Mouse (Mus musculus): ENCODE data around the gene Cyp17a1. TPM values are rescaled to one million over a fixed set of nuclear protein-coding genes. Genes with fewer than 3 reads are reported as not detected.

Cyp17a1 gene
- polyA plus RNA-seq, 1 experiment from 2014 or later, result 0.27 TPM

DNA sequence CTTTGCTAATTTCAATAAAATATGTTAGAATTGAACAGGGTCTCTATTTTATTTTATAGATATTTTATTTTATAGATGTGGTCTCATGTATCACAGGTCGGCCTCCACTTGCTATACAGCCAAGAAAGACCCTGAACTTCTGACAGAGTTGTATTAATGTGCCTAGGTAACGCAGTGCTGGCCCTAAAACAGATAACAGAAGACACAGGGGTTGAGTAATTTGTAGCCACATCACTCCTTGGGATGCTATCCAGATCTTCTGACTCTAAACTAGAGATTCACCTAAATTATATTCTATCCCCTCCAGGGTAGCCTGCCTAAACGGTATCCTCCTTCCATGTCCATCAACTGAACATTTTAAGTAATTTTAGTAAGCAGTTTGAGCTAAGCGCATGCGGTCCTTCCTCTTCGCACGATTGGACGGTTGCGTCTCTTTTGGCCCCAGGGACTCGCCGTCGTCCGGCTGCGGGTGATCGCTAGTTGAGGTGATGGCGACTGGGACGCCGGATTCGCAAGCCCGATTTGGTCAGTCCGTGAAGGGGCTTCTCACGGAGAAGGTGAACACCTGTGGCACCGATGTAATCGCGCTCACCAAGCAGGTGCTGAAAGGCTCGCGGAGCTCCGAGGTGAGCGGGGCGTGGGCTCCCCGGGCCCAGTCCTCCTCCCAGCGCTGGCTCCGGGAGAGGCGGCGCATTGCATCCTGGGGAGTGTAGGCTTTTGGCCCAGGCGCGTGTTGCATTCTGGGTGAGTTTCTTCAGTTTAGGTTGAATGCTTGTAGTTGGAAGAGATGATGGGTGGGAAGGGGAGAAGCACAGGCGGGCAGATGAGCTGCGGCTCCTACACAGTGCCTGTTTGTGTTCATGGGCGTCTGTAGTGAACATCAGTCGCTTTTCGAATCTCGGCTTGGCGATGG, 16.7 kb upstream of the Cyp17a1 start, which contains the start of gene Borcs7:
TSS of gene Borcs7 (plus strand) at position 447 of the 913 bp plus-strand sequence.
- Histone ChIP-seq H3K9ac (ENCODE audit: low read depth, low read length) (peak within 1 kb of the TSS; percentile 77), H3K27me3 (replicated peaks; ENCODE audit: control insufficient read depth, insufficient read depth, low read length) (no peaks in the 10 kb centered on the region), H3K36me3 (ENCODE audit: control insufficient read depth, insufficient read depth, low read length) (no peaks in the 10 kb centered on the region), H3K4me1 (replicated peaks; ENCODE audit: control insufficient read depth, insufficient read depth, low read length) (peaks cover 7% of the 10 kb centered on the region; the same call in 1 of the 2 replicates), H3K4me2 (peak within 1 kb of the TSS; percentile 76), H3K27ac (ENCODE audit: low read depth, low read length) (peak within 1 kb of the TSS; percentile 64; the same call in 1 of the 2 replicates), H3K9me3 (ENCODE audit: control insufficient read depth, low read length) (no peaks in the 10 kb centered on the region), H3K4me3 (ENCODE audit: low read depth, low read length) (peak within 1 kb of the TSS; percentile 70)
- DNase-seq (ENCODE audit: low spot score) (peak; percentile 90), ATAC-seq (replicated peaks; ENCODE audit: low FRiP score) (peak; percentile 93)
- WGBS, result 2% methylated on average over 44 of the region's 44 CpGs

DNA sequence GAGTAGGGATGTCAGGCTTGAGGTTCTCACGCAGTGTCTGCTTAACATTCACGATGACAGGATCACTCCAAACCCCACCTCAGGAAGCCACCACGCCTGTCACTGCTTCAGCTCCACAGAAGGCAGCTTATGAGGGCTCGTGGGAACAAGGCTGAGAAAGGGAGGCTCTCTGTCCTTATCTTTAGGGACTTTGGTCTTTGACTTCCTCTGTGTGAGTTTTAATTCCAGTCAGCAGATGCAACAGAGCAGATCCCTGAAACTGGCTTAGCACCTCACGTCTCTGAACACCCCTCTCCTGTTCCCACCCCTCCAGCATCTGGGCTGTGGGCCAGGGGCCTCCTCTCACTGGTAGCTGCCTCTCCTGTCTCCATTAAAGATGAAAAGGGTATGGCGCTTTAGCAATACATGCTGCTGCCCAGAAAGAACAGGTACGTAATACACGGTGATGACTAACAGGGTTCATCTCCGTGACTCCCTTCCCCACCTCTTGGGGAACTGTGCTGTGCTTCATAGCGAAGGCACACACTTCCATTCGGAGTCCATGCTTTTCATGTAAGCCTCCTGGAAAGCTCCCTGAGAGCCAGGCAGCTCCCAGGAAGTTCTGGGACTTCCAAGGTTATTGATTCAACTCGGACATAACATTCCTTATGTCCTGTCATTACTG, 6.9 kb upstream of the Cyp17a1 start:
- 0 out of 2 replicates have a peak, but pooled peaks cover 6% of the 10 kb centered on the region for H3K4me1 ChIP-seq (replicated peaks; ENCODE audit: control insufficient read depth, insufficient read depth, low read length)
- no peak overlapping the region for H3K4me3 ChIP-seq (ENCODE audit: low read depth, low read length)
- ATAC-seq (replicated peaks; ENCODE audit: low FRiP score), result no peak
- no peak for DNase-seq (ENCODE audit: low spot score)
- H3K9me3 ChIP-seq (ENCODE audit: control insufficient read depth, low read length), result no peaks in the 10 kb centered on the region
- no peak overlapping the region for H3K27ac ChIP-seq (ENCODE audit: low read depth, low read length)
- WGBS, result 48% methylated on average over 12 of the region's 12 CpGs
- H3K27me3 ChIP-seq (replicated peaks; ENCODE audit: control insufficient read depth, insufficient read depth, low read length), result no peaks in the 10 kb centered on the region
- no peak overlapping the region for H3K4me2 ChIP-seq
- H3K36me3 ChIP-seq (ENCODE audit: control insufficient read depth, insufficient read depth, low read length), result no peaks in the 10 kb centered on the region
- H3K9ac ChIP-seq (ENCODE audit: low read depth, low read length), result no peak overlapping the region

DNA sequence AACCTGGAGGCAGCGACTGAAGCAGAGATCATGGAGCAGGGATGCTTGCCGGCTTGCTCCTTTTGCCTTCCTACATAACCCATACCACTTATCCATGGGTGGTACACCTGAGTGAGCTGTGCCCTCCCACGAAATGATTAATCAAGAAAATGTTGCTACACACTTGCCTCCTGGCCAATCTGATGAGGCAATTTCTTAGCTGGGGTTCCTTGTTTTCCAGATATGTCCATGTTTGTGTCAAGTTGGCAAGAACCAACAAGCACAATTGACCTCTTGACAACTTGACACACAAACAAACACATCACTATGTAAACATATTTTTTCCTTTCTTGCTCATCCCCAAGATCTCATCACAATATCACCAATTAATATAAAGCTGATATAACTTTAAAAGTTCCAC, 2.7 kb upstream of the Cyp17a1 start:
- WGBS, result 86% methylated on average over 3 of the region's 3 CpGs
- peaks cover 10% of the 10 kb centered on the region; the same call in 1 of the 2 replicates for H3K4me1 ChIP-seq (replicated peaks; ENCODE audit: control insufficient read depth, insufficient read depth, low read length)
- DNase-seq (ENCODE audit: low spot score), result no peak
- ATAC-seq (replicated peaks; ENCODE audit: low FRiP score), result no peak
- H3K9ac ChIP-seq (ENCODE audit: low read depth, low read length), result no peak overlapping the region
- no peaks in the 10 kb centered on the region; the same call in 1 of the 2 replicates for H3K27me3 ChIP-seq (replicated peaks; ENCODE audit: control insufficient read depth, insufficient read depth, low read length)
- H3K4me3 ChIP-seq (ENCODE audit: low read depth, low read length), result no peak overlapping the region
- H3K9me3 ChIP-seq (ENCODE audit: control insufficient read depth, low read length), result no peaks in the 10 kb centered on the region
- no peak overlapping the region for H3K4me2 ChIP-seq
- no peak overlapping the region for H3K27ac ChIP-seq (ENCODE audit: low read depth, low read length)
- no peaks in the 10 kb centered on the region for H3K36me3 ChIP-seq (ENCODE audit: control insufficient read depth, insufficient read depth, low read length)

DNA sequence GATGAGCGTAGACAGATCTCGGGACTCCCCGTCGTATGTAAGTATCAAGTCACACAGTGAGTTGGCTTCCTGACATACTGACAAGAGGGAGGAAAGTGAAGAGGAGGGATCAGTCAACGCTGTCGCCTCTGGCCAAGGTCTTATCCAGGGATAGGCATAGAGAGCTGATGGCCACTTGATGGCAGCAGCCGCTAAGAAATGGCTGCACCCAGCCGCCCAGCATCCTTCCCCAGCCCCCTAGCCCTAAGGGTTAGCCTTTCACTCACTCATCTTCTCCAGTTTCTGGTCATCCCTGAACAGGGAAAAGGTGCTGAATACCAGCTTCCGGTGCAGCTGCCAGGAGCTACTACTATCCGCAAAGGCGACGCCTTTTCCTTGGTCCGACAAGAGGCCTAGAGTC, 2.3 kb downstream of the Cyp17a1 start:
- DNase-seq (ENCODE audit: low spot score), result peak; percentile 53
- no peaks in the 10 kb centered on the region for H3K9me3 ChIP-seq (ENCODE audit: control insufficient read depth, low read length)
- H3K36me3 ChIP-seq (ENCODE audit: control insufficient read depth, insufficient read depth, low read length), result no peaks in the 10 kb centered on the region
- H3K4me2 ChIP-seq, result no peak overlapping the region
- H3K9ac ChIP-seq (ENCODE audit: low read depth, low read length), result no peak overlapping the region
- 24% methylated on average over 13 of the region's 13 CpGs for WGBS
- no peak overlapping the region for H3K27ac ChIP-seq (ENCODE audit: low read depth, low read length)
- no peak; the same call in 1 of the 2 replicates for ATAC-seq (replicated peaks; ENCODE audit: low FRiP score)
- H3K27me3 ChIP-seq (replicated peaks; ENCODE audit: control insufficient read depth, insufficient read depth, low read length), result no peaks in the 10 kb centered on the region; the same call in 1 of the 2 replicates
- peaks cover 20% of the 10 kb centered on the region for H3K4me1 ChIP-seq (replicated peaks; ENCODE audit: control insufficient read depth, insufficient read depth, low read length)
- no peak overlapping the region for H3K4me3 ChIP-seq (ENCODE audit: low read depth, low read length)

DNA sequence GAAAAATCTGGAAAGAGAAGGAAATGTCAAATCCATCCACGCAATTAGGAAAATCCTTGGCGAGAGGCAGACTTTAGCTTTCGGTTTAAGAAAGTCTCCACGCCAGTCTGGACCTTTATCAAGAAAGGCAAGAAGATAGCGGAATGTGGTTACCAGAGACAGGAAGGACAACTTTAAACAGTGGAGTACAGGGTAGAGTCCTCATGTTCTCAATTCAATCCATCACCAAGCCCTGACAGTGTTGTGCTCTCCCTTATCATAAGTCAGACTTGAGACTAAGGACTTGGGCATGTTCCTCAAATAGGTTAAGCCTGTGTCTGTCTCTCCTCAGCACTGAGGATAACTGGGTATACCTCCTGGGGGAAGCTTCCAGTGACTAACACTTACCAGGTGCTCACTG, 3.2 kb downstream of the Cyp17a1 start:
- Histone ChIP-seq H3K9ac (ENCODE audit: low read depth, low read length) (no peak overlapping the region), H3K4me3 (ENCODE audit: low read depth, low read length) (no peak overlapping the region), H3K36me3 (ENCODE audit: control insufficient read depth, insufficient read depth, low read length) (no peaks in the 10 kb centered on the region), H3K9me3 (ENCODE audit: control insufficient read depth, low read length) (no peaks in the 10 kb centered on the region), H3K4me1 (replicated peaks; ENCODE audit: control insufficient read depth, insufficient read depth, low read length) (peaks cover 20% of the 10 kb centered on the region), H3K27ac (ENCODE audit: low read depth, low read length) (no peak overlapping the region), H3K27me3 (replicated peaks; ENCODE audit: control insufficient read depth, insufficient read depth, low read length) (no peaks in the 10 kb centered on the region; the same call in 1 of the 2 replicates), H3K4me2 (peak overlapping the region; percentile 2)
- no peak for DNase-seq (ENCODE audit: low spot score)
- 31% methylated on average over 5 of the region's 5 CpGs for WGBS
- no peak for ATAC-seq (replicated peaks; ENCODE audit: low FRiP score)

DNA sequence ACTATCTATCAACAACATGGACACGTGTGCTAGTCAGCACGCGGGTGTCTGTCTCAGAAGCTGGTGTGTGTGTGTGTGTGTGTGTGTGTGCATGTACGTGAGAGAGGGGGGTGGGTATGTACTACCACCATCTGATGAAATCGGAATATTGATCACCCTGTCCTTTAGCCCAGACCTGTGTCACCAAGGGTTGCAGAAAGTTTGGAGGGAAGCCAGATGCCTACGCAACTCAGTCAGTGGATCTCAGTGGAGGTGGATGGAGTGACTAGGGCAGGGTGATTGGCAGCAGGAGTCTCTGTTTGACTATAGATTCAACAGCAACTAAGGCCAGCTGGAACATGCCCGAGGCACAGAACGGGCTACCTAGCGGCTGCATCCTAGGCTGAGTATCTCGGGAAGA, 4.7 kb downstream of the Cyp17a1 start:
- ATAC-seq (replicated peaks; ENCODE audit: low FRiP score) (peak; percentile 64), DNase-seq (ENCODE audit: low spot score) (no peak)
- no peak overlapping the region for H3K27ac ChIP-seq (ENCODE audit: low read depth, low read length)
- no peak overlapping the region for H3K9ac ChIP-seq (ENCODE audit: low read depth, low read length)
- no peaks in the 10 kb centered on the region for H3K36me3 ChIP-seq (ENCODE audit: control insufficient read depth, insufficient read depth, low read length)
- H3K27me3 ChIP-seq (replicated peaks; ENCODE audit: control insufficient read depth, insufficient read depth, low read length), result no peaks in the 10 kb centered on the region; the same call in 1 of the 2 replicates
- H3K4me1 ChIP-seq (replicated peaks; ENCODE audit: control insufficient read depth, insufficient read depth, low read length), result peaks cover 20% of the 10 kb centered on the region
- 76% methylated on average over 10 of the region's 10 CpGs for WGBS
- H3K4me2 ChIP-seq, result no peak overlapping the region
- H3K9me3 ChIP-seq (ENCODE audit: control insufficient read depth, low read length), result no peaks in the 10 kb centered on the region
- H3K4me3 ChIP-seq (ENCODE audit: low read depth, low read length), result no peak overlapping the region

DNA sequence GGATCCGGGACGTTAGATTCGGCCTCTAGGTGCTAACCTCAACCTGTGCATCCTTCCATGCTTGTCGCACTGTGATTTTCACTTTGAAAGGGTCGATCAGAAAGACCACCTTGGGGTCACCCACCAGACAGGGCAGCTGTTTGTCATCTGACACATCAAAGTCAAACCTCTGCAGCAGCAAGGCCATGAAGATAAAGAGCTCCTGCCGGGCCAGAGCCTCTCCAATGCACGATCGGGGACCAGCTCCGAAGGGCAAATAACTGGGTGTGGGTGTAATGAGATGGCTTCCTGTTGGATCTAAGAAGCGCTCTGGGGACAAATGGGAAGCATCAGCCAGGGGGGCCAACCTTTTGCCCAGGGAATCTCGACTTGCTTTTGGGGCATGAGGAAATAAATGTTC, 5.7 kb downstream of the Cyp17a1 start:
- no peak overlapping the region for H3K27ac ChIP-seq (ENCODE audit: low read depth, low read length)
- peaks cover 17% of the 10 kb centered on the region for H3K4me1 ChIP-seq (replicated peaks; ENCODE audit: control insufficient read depth, insufficient read depth, low read length)
- DNase-seq (ENCODE audit: low spot score), result no peak
- H3K9me3 ChIP-seq (ENCODE audit: control insufficient read depth, low read length), result no peaks in the 10 kb centered on the region
- no peaks in the 10 kb centered on the region; the same call in 1 of the 2 replicates for H3K27me3 ChIP-seq (replicated peaks; ENCODE audit: control insufficient read depth, insufficient read depth, low read length)
- WGBS, result 42% methylated on average over 11 of the region's 11 CpGs
- no peak overlapping the region for H3K4me2 ChIP-seq
- no peaks in the 10 kb centered on the region for H3K36me3 ChIP-seq (ENCODE audit: control insufficient read depth, insufficient read depth, low read length)
- ATAC-seq (replicated peaks; ENCODE audit: low FRiP score), result no peak
- no peak overlapping the region for H3K4me3 ChIP-seq (ENCODE audit: low read depth, low read length)
- H3K9ac ChIP-seq (ENCODE audit: low read depth, low read length), result no peak overlapping the region

DNA sequence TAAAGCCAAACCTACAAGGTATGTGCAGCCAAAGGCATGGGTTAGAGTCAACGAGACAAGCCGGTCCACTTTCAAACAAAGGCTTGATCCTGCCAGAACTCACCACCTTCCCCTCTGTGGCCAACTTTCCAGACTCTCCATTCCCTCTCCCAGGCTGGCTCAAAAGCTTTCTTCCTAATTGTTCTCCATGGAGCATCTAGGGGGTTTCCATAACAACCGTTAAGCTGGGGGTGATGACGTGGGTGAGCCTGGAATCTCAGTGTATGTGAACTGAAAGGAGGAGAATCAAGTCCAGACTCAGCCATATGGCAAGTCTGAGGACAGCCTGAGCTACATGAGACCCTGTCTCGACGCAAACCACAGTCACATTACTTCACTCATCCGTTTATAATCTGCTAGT, 7.5 kb downstream of the Cyp17a1 start:
- DNase-seq (ENCODE audit: low spot score), result no peak
- WGBS, result 69% methylated on average over 7 of the region's 7 CpGs
- no peaks in the 10 kb centered on the region for H3K27me3 ChIP-seq (replicated peaks; ENCODE audit: control insufficient read depth, insufficient read depth, low read length)

More for the DNA sequence above, 7.5 kb downstream of the Cyp17a1 start:
- Histone ChIP-seq H3K27ac (ENCODE audit: low read depth, low read length) (no peak overlapping the region), H3K9me3 (ENCODE audit: control insufficient read depth, low read length) (no peaks in the 10 kb centered on the region), H3K9ac (ENCODE audit: low read depth, low read length) (no peak overlapping the region), H3K36me3 (ENCODE audit: control insufficient read depth, insufficient read depth, low read length) (no peaks in the 10 kb centered on the region), H3K4me2 (no peak overlapping the region), H3K4me1 (replicated peaks; ENCODE audit: control insufficient read depth, insufficient read depth, low read length) (peaks cover 15% of the 10 kb centered on the region), H3K4me3 (ENCODE audit: low read depth, low read length) (no peak overlapping the region)
- no peak for ATAC-seq (replicated peaks; ENCODE audit: low FRiP score)
